Comparison of ENCODE assay signal across 11 mouse cellular contexts in the genomic region with DNA sequence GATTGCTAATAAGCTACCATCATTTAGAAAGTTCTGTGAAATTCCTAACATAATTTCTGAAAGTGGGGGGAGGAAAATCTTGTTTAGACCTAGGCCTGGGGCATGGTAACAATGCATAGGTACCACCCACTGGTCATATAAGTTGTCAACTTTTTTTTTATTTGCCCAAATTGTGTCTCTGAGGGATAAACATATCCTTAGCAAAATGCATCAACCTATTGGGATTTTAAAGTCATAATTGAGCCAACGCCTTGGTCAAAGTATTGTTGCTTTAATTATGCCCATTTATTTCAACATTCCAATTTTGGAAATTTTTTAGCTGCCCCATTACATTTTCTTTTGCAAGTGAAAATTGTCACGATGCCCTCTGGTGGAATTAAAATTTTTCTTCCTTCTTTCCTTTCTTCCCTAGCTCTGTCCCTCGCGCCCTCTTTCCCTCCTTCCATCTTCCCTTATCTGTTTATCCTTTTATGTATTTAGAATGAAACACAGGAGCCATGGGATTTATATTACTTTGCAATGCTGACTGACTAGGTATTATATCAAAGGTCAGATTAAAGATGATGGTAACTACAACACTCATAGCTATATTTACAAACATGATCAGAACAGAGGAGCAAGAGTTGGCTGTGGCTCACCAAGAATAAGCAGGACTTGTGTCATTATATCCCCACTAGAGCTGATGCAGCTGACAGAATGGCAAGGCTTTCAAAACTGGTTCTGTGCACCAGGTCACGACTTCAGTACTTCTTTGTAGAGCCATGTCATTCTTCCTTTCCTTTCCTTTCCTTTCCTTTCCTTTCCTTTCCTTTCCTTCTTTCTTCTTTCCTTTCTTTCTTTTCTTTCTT.
A peak's percentile ranks its signal among the peaks of the same experiment; 100 is the strongest.
DNase-seq lines count a peak whose midpoint lies in the region; ATAC-seq and TF ChIP-seq lines count a peak whose summit lies in the region.
"Had no signal": no experiment of that assay in that cellular context is flagged by ENCODE, and none has a peak within 500 bp of the region (broad histone marks: within the 10 kb centered on the region; RNA-seq: fewer than 3 reads in every experiment).

No protein-coding gene starts in this region.

- peak; percentile 59 for TF ChIP-seq CTCF in kidney, postnatal 0 days (IDR thresholded peaks at IDR 0.05; ENCODE audit: low read depth)
- peak; percentile 60 for TF ChIP-seq CTCF in stomach, postnatal 0 days (IDR thresholded peaks at IDR 0.05; ENCODE audit: low read depth)

- no peaks in the 10 kb centered on the region for H3K27me3 ChIP-seq in kidney, postnatal 0 days (ENCODE audit: insufficient read depth, low read length)
- H3K27me3 ChIP-seq in stomach, postnatal 0 days (ENCODE audit: control insufficient read depth, insufficient read depth, low read length): no peaks in the 10 kb centered on the region
- H3K27me3 ChIP-seq: embryonic facial prominence, embryonic 15.5 days; intestine, embryonic 15.5 days; liver, embryonic 13.5 days had no signal

- no peak overlapping the region for H3K9ac ChIP-seq in kidney, postnatal 0 days (ENCODE audit: low read depth, low read length)
- no peak overlapping the region for H3K9ac ChIP-seq in stomach, postnatal 0 days (ENCODE audit: low read length)
- H3K9ac ChIP-seq: embryonic facial prominence, embryonic 15.5 days; intestine, embryonic 15.5 days; liver, embryonic 13.5 days had no signal

- DNase-seq in embryo, embryonic 10.5 days (ENCODE audit: low spot score): peak; percentile 50
- DNase-seq in embryo, embryonic 9.5 days (ENCODE audit: extremely low spot score): no peak
- DNase-seq in kidney, postnatal 0 days (ENCODE audit: low spot score): peak; percentile 52
- no peak for DNase-seq in kidney, adult 8-10 months
- peak; percentile 16 for DNase-seq in thymus, postnatal 0 days (ENCODE audit: low spot score)
- DNase-seq in thymus, postnatal 25 days: no peak
- DNase-seq in stomach, postnatal 0 days (ENCODE audit: low spot score): no peak
- DNase-seq in adrenal gland, postnatal 4 days (ENCODE audit: low spot score in 2 of 2): no peak

- no peak overlapping the region for H3K4me3 ChIP-seq in kidney, postnatal 0 days (replicated peaks; ENCODE audit: low read depth, low read length)
- no peak overlapping the region for H3K4me3 ChIP-seq in stomach, postnatal 0 days (ENCODE audit: low read depth, low read length)
- H3K4me3 ChIP-seq: embryonic facial prominence, embryonic 15.5 days; intestine, embryonic 15.5 days; liver, embryonic 13.5 days had no signal

- H3K4me2 ChIP-seq in kidney, postnatal 0 days (ENCODE audit: low read length): no peak overlapping the region
- no peak overlapping the region for H3K4me2 ChIP-seq in stomach, postnatal 0 days (replicated peaks; ENCODE audit: low read depth)
- H3K4me2 ChIP-seq: embryonic facial prominence, embryonic 15.5 days; intestine, embryonic 15.5 days; liver, embryonic 13.5 days had no signal

- no peak overlapping the region for H3K27ac ChIP-seq in kidney, postnatal 0 days
- H3K27ac ChIP-seq in stomach, postnatal 0 days (replicated peaks): no peak overlapping the region
- H3K27ac ChIP-seq: embryonic facial prominence, embryonic 15.5 days; intestine, embryonic 15.5 days; liver, embryonic 13.5 days had no signal

- no peak for TF ChIP-seq EP300 in stomach, postnatal 0 days (optimal IDR thresholded peaks at IDR 0.05)

- no peaks in the 10 kb centered on the region for H3K36me3 ChIP-seq in kidney, postnatal 0 days (ENCODE audit: insufficient read depth, low read length)
- H3K36me3 ChIP-seq in stomach, postnatal 0 days (ENCODE audit: control insufficient read depth, insufficient read depth, low read length): no peaks in the 10 kb centered on the region
- H3K36me3 ChIP-seq: embryonic facial prominence, embryonic 15.5 days; intestine, embryonic 15.5 days; liver, embryonic 13.5 days had no signal

- WGBS in kidney, postnatal 0 days: 71% methylated on average over 5 of the region's 5 CpGs
- 59% methylated on average over 5 of the region's 5 CpGs for WGBS in stomach, postnatal 0 days

- 0 out of 2 replicates have a peak, but pooled peaks cover 12% of the 10 kb centered on the region for H3K4me1 ChIP-seq in kidney, postnatal 0 days (replicated peaks; ENCODE audit: insufficient read depth, low read length)
- H3K4me1 ChIP-seq in stomach, postnatal 0 days (replicated peaks; ENCODE audit: control insufficient read depth, insufficient read depth): no peaks in the 10 kb centered on the region

- no peak for ATAC-seq in kidney, postnatal 0 days (replicated peaks; ENCODE audit: low FRiP score, low read depth)
- no peak for ATAC-seq in stomach, postnatal 0 days (ENCODE audit: low FRiP score, low TSS enrichment)

- no peaks in the 10 kb centered on the region for H3K9me3 ChIP-seq in kidney, postnatal 0 days (replicated peaks; ENCODE audit: low read length)
- no peaks in the 10 kb centered on the region for H3K9me3 ChIP-seq in stomach, postnatal 0 days (ENCODE audit: control insufficient read depth, low read length)
- H3K9me3 ChIP-seq: embryonic facial prominence, embryonic 15.5 days; intestine, embryonic 15.5 days; liver, embryonic 13.5 days had no signal

Comparison
In these comparisons a context has a peak if more than half of its experiments do, and no peak if none do; other contexts are left out.
1. DNase-seq: peak in embryo, embryonic 10.5 days (single experiment), kidney, postnatal 0 days (single experiment) and thymus, postnatal 0 days (single experiment); none in embryo, embryonic 9.5 days (single experiment), kidney, adult 8-10 months (0 of 2), thymus, postnatal 25 days (single experiment), stomach, postnatal 0 days (single experiment) and adrenal gland, postnatal 4 days (0 of 2).